Mouse (Mus musculus) limb, embryonic 10.5 days (tissue): ENCODE data around the gene Tmem186. TPM values are rescaled to one million over a fixed set of nuclear protein-coding genes. Genes with fewer than 3 reads are reported as not detected.

Experiments used
- DNase-seq: peaks from one replicate; pipeline ENCODE4 v3.0.0-alpha.2; 2017; ENCODE audit warnings: low spot score
- H3K27ac ChIP-seq: fragments of 300-500 bp; sonication (generic); 2 replicates; pipeline ENCODE4 v1.5.1; 2016; ENCODE audit warnings: mild to moderate bottlenecking
- H3K27me3 ChIP-seq: fragments of 300-500 bp; sonication (generic); 2 replicates; pipeline ENCODE4 v1.6.1; 2016; ENCODE audit warnings: low read depth, mild to moderate bottlenecking; ENCODE audit not compliant: poor library complexity, severe bottlenecking
- H3K36me3 ChIP-seq: fragments of 300-500 bp; sonication (generic); 2 replicates; pipeline ENCODE4 v1.6.1; 2016; ENCODE audit warnings: mild to moderate bottlenecking, moderate library complexity
- H3K4me1 ChIP-seq: fragments of 300-500 bp; sonication (generic); 2 replicates; pipeline ENCODE4 v1.6.1; 2016
- H3K4me3 ChIP-seq: fragments of 300-500 bp; sonication (generic); 2 replicates; pipeline ENCODE4 v1.5.1; 2016; ENCODE audit warnings: mild to moderate bottlenecking, moderate library complexity
- H3K9me3 ChIP-seq: fragments of 300-500 bp; sonication (generic); replicated peaks from 2 replicates; pipeline ENCODE4 v1.6.1; 2016; ENCODE audit warnings: mild to moderate bottlenecking
- WGBS: fragments of 180-500 bp; shearing (Covaris S2); methylation state at CpG from one replicate; pipeline ENCODE4 v1.1.7; 2016; 5-methylcytosine and 5-hydroxymethylcytosine counted together
- polyA plus RNA-seq: library from polyadenylated mRNA; unstranded; fragments of >200 nt; fragmentation: Nextera tagmentation; extraction: Ambion mirVana; gene quantifications from 2 replicates; pipeline ENCODE4 v1.2.1, GENCODE M21; 2016

Tmem186 gene
- polyA plus RNA-seq, 1 experiment from 2014 or later = 26.0 TPM

DNA sequence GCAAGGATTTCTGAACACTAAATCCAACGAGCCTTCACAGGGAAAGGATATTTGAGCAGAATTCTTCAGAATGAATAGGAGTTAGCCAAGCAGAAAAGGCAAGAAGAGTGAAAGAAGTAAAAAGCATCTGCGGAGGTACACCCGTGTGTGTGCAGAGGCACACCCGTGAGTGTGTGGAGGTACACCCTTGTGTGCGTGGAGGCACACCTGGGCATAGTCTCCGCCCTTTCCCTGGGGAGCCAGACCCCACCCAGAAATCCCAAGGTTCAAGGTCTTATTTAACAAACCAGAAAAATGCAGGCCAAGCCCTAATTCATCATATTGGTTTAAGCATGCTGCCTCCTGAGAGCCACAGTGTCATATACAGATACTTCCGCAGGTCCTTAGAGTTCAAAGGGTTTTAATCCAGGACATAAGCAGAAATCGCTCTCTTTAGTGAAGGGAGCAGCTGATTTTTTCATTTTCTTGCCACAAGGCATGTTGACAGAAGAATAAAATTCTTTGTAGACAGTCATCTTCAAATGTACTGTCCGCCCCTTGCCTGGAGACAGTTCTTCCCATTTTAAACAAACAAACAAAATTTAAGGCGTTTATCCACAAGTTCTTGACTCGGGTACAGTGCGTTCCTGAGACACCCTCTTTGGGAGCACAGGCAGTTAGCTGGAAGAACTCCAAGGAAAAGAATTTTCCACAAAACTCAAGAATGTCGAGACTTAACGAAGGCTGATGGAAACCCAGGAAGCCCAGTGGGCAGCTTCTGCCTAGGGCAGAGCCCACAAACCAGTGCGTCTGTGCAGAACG is 17.0 kb downstream of the Tmem186 start:
- Histone ChIP-seq H3K36me3 (no peaks in the 10 kb centered on the region), H3K27me3 (no peaks in the 10 kb centered on the region), H3K9me3 (no peaks in the 10 kb centered on the region), H3K4me3 (no peak overlapping the region), H3K27ac (no peak overlapping the region), H3K4me1 (peaks cover 10% of the 10 kb centered on the region; the same call in 1 of the 2 replicates)
- 90% methylated on average over 16 of the region's 16 CpGs for WGBS
- DNase-seq = no peak

DNA sequence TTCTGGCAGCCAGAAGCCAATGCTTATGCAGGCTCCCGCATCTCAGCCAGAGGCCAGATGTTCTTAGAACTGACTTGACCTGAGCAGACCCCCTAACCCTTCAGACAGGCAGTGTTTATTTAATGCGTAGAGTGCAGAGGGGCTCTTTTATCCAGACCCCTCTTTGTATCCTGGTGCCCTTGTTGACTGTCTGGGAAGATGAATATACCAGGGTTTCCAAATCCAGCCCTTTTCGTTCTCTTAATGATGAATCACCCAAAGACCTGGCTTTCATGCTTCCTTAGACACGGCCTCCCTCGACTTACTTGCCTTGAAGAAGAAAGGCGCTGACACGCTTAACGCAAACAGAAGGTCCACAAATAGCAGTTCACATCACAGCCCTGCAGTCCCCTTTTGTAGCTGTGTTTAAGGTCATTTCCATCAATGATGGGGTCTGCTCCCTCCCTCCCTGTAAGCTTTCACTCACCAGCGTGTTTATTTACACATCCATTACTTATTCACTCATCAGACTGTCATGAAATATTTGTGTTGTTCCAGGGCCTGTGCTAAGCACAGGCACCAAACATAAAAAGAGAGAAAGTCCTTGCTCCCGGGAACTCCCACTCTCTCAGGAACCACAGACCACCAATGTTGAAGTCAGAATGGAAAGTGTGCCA is 17.7 kb downstream of the Tmem186 start:
- H3K4me3 ChIP-seq = no peak overlapping the region
- H3K27ac ChIP-seq = no peak overlapping the region
- no peaks in the 10 kb centered on the region for H3K27me3 ChIP-seq

DNA sequence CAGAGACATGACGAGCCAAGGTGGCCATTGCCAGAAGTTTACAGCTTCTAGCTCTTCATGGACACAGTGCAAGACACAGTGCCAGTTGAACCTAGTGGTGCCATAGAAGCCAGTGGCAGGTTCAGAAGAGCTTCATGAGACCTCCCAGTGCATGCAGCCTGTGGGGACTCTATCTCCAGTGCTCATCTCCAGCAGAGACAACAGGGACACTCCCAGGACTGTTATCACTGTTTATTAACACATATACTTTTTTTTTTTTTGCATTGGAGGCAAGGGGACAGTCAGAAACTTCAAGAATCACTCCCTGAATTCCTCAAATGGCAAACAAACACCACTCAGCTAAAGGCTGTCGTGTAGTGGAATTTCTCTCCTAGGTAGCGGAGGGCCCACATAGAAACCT is 24.1 kb downstream of the Tmem186 start:
- no peak overlapping the region for H3K27ac ChIP-seq
- no peak overlapping the region for H3K4me3 ChIP-seq
- 87% methylated on average over 3 of the region's 3 CpGs for WGBS
- H3K4me1 ChIP-seq = no peaks in the 10 kb centered on the region
- H3K27me3 ChIP-seq = no peaks in the 10 kb centered on the region
- H3K9me3 ChIP-seq = no peaks in the 10 kb centered on the region
- no peaks in the 10 kb centered on the region for H3K36me3 ChIP-seq
- DNase-seq = no peak

More for the DNA sequence above, 17.7 kb downstream of the Tmem186 start:
- Histone ChIP-seq H3K36me3 (no peaks in the 10 kb centered on the region), H3K4me1 (peaks cover 10% of the 10 kb centered on the region; the same call in 1 of the 2 replicates), H3K9me3 (no peaks in the 10 kb centered on the region)
- 36% methylated on average over 10 of the region's 10 CpGs for WGBS
- no peak for DNase-seq

DNA sequence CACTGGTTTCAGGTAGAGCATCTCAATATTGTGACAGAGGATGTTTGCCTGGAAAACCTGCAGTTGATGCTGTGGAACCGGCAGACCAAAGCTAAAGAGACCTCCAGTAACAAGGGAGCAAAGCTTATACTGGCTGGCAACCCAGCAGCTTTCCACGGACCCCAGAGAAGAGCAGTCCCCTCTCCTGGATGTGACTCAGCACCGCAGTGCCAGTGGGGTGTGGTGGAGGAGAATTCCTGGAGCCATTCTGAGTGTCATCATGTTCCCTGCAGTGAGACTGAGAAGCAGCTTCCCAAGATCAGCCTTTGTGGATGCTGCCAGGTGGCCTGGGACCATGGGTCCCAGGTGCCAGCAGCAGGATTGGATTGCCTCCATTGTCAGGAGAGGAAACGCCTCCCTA is 24.5 kb downstream of the Tmem186 start:
- H3K27ac ChIP-seq = no peak overlapping the region
- 88% methylated on average over 4 of the region's 4 CpGs for WGBS
- no peaks in the 10 kb centered on the region for H3K27me3 ChIP-seq
- H3K4me3 ChIP-seq = no peak overlapping the region
- H3K36me3 ChIP-seq = no peaks in the 10 kb centered on the region
- H3K4me1 ChIP-seq = no peaks in the 10 kb centered on the region
- no peak for DNase-seq
- no peaks in the 10 kb centered on the region for H3K9me3 ChIP-seq

DNA sequence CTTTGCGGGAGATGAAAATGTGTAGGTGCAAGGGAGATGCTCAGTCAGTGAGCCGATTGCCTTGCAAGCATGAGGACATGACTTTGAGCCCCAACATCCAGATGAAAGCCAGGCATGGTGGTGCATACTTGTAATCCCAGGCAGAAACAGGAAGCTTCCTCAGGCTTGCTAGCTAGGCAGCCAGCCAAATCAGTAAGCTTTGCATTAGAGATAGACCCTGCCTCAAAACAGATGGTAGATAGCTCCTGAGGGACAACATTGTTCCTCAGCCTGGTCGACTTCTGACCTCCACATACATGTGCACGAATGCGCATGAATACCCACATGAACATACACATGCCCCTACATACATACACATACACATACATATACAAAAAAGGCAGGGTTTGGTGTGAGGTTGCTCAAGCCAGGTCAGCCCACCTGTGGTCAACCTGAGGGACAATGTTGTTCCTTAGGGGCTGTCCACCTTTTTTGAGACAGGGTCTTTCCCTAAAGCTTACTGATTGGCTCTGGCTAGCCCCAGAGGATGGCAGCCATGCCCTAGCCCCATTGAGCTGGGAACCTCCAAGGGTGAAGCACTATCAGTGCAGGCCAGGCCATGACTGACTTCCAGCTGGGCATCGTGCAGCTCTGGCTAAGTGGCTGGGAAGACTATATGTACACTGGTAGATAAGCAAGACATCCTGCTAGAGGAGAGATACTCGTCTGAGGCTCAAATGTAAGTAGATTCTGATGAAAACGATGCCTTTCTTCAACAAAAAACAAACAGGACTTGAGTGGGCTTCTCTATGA is 25.1 kb downstream of the Tmem186 start:
- Histone ChIP-seq H3K27me3 (no peaks in the 10 kb centered on the region), H3K27ac (no peak overlapping the region), H3K36me3 (no peaks in the 10 kb centered on the region), H3K9me3 (no peaks in the 10 kb centered on the region), H3K4me3 (no peak overlapping the region), H3K4me1 (no peaks in the 10 kb centered on the region)
- WGBS = 92% methylated on average over 8 of the region's 8 CpGs
- no peak for DNase-seq

DNA sequence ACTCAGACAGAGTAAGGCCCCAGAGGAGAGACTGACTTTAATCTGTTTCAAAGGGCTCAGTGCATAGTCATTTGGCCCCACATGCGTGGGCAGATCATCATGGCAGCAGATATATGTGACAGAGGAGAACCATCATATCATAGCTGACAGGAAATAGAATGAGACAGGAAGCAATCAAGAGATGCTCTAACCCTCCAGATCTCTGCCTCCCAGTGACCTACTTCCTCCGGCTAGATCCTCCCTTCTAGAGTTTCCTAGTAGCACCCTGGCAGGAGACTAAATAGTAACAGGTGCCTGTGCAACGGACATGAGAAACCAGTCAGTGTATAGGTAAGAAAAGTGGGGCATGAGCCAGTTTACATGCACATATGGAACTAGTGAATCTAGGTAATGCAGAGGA is 27.1 kb downstream of the Tmem186 start:
- no peaks in the 10 kb centered on the region for H3K27me3 ChIP-seq
- H3K27ac ChIP-seq = no peak overlapping the region
- no peaks in the 10 kb centered on the region for H3K4me1 ChIP-seq
- no peaks in the 10 kb centered on the region for H3K9me3 ChIP-seq
- 81% methylated on average over 3 of the region's 3 CpGs for WGBS
- DNase-seq = no peak
- H3K36me3 ChIP-seq = no peaks in the 10 kb centered on the region
- H3K4me3 ChIP-seq = no peak overlapping the region

DNA sequence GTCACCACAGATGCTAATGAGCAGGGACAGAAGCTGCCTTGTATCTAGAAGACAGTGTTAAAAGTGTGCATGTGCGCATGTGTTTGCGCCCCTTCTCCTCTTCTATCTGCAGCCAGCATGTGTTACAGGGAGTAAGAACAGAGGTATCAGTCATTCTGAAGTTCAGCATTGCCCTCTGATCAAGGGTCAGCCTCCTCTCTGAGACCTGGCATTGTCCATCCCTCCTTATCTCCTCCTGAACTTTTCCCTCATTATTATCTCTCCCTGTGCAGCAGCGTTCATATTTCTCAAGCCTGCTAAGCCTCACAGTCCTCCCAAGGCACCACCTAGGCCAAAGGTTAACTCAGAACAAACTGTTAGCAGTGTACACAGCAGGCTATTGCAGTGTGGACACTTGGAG is 33.7 kb downstream of the Tmem186 start:
- WGBS = 86% methylated on average over 3 of the region's 3 CpGs
- no peaks in the 10 kb centered on the region for H3K9me3 ChIP-seq

DNA sequence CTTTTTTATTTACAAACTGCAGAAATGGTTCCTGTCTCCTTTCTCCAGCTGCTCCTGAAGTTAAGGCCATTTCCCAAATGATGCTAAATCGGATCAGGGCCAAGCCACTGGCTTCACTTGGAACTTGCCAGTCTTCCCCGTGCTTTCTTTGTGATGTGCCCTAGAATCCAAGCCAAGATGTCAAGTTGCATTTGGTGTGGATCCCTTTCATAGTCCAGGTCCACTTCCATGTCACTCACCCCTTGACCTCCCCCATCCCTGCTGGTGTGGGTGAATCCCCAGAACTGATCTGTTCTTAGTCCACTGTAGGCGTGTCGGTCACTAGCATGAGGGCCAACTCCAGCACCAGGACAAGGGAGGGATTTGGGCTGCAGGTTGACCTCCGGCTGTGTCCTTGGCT is 40.0 kb downstream of the Tmem186 start:
- Histone ChIP-seq H3K27ac (no peak overlapping the region), H3K36me3 (no peaks in the 10 kb centered on the region), H3K27me3 (no peaks in the 10 kb centered on the region), H3K9me3 (no peaks in the 10 kb centered on the region), H3K4me3 (no peak overlapping the region), H3K4me1 (peaks cover 9% of the 10 kb centered on the region)
- WGBS = 89% methylated on average over 5 of the region's 5 CpGs
- no peak for DNase-seq

More for the DNA sequence above, 33.7 kb downstream of the Tmem186 start:
- Histone ChIP-seq H3K4me3 (no peak overlapping the region), H3K36me3 (no peaks in the 10 kb centered on the region), H3K4me1 (peaks cover 9% of the 10 kb centered on the region), H3K27ac (no peak overlapping the region), H3K27me3 (no peaks in the 10 kb centered on the region)
- DNase-seq = no peak

DNA sequence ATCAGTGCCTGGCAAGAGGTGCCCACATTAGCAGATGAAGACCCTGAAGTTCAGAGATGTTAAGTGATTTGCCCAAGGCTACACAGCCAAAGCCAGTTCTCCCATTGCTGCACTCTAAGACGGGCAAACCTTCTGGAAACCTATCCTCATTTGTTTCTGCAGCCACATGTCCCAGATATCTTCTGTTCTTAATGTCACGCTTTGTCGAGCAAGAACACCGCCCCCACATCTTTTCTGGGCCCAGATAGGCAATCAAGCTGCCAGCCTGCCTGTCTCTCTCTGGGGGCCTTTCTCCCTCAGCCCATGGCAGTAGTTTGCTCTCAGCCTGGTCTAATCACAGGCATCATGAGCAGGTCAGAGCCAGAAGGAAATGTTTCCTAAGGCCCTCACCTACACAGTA is 41.2 kb downstream of the Tmem186 start:
- DNase-seq = no peak
- Histone ChIP-seq H3K27ac (no peak overlapping the region), H3K4me1 (peaks cover 9% of the 10 kb centered on the region), H3K9me3 (no peaks in the 10 kb centered on the region), H3K36me3 (no peaks in the 10 kb centered on the region), H3K4me3 (no peak overlapping the region), H3K27me3 (no peaks in the 10 kb centered on the region)
- WGBS = 87% methylated on average over 4 of the region's 4 CpGs

DNA sequence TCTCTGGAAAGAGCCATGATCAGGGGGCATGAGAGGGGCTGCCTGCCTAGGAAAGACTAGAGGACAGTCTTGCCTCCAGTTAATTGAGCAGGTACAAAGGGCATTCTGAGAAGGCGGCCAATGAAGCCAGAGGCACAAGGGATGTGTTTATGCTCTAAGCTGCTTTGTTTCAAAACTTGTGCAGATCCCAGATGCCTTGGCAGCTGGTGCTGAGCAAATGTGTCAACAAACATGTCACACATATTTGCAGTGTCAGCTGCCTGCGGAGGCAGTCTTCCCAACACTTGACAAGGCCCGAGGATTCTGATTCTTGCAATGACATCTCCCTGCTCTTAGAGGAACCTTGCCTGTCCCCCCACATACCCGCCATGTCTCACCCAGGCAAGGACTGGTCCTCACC is 42.1 kb downstream of the Tmem186 start:
- H3K27ac ChIP-seq = no peak overlapping the region
- H3K36me3 ChIP-seq = no peaks in the 10 kb centered on the region
- H3K27me3 ChIP-seq = no peaks in the 10 kb centered on the region
- H3K9me3 ChIP-seq = no peaks in the 10 kb centered on the region
- DNase-seq = no peak
- no peak overlapping the region for H3K4me3 ChIP-seq
- H3K4me1 ChIP-seq = peaks cover 9% of the 10 kb centered on the region
- WGBS = 85% methylated on average over 4 of the region's 4 CpGs

DNA sequence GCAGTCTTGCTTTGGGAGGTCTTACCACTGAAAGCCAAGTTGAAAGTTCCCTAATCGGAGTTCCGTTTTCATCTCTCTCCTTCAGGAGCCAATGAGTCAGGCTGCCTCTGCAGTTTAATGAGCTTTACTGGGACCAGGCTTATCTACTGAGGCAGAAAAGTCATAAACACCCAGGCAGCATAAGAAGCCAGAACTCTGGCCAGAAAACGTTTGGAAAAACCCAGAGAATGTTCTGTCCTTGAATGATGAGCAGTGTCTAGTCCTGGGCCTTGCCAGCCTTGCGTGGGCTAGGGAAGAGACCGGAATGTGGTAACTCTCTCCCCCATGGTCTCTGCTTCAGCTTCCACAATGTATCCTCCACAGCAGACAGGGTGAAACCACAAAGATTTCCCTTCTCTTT is 52.5 kb downstream of the Tmem186 start:
- Histone ChIP-seq H3K4me3 (no peak overlapping the region), H3K27ac (no peak overlapping the region), H3K36me3 (peaks cover 16% of the 10 kb centered on the region; the same call in 1 of the 2 replicates), H3K9me3 (no peaks in the 10 kb centered on the region), H3K4me1 (no peaks in the 10 kb centered on the region), H3K27me3 (no peaks in the 10 kb centered on the region)
- no peak for DNase-seq
- WGBS = 70% methylated on average over 5 of the region's 5 CpGs

DNA sequence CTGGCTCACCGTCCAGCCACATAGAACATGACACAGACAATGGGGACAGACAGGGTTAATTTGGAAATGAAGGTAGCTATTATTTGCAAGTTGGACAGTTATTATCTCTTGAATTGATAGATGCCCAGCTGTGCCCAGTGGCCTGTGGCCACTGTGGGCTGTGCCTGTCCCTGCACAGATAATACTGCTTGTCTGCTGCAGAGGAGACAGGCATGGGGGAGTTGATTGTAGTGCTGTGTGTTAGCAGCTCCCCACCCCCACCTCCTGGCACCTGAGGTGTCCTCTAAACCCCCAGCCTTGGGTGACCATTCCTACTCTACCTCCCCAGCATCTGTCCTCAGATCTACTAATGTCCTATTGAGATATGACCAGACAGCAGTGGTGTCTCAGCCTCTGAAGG is 53.3 kb downstream of the Tmem186 start:
- H3K36me3 ChIP-seq = peaks cover 12% of the 10 kb centered on the region; the same call in 1 of the 2 replicates
- no peak for DNase-seq
- 89% methylated on average over 1 of the region's 1 CpGs for WGBS

More for the DNA sequence above, 53.3 kb downstream of the Tmem186 start:
- Histone ChIP-seq H3K9me3 (no peaks in the 10 kb centered on the region), H3K4me3 (no peak overlapping the region), H3K27ac (no peak overlapping the region), H3K4me1 (no peaks in the 10 kb centered on the region), H3K27me3 (no peaks in the 10 kb centered on the region)
